In genomic region chr10:51023308-51024279, GRCm38 (mm10) we compare ENCODE assay signal across 19 mouse cellular contexts.
A peak's percentile ranks its signal among the peaks of the same experiment; 100 is the strongest.
DNase-seq lines count a peak whose midpoint lies in the region; ATAC-seq and TF ChIP-seq lines count a peak whose summit lies in the region.
"Had no signal": no experiment of that assay in that cellular context is flagged by ENCODE, and none has a peak within 500 bp of the region (broad histone marks: within the 10 kb centered on the region; RNA-seq: fewer than 3 reads in every experiment).

No protein-coding gene starts in this region.

- TF ChIP-seq CTCF in midbrain, postnatal 0 days (IDR thresholded peaks at IDR 0.05), result no peak

- no peak overlapping the region for H3K4me3 ChIP-seq in midbrain, embryonic 11.5 days (ENCODE audit: low read depth, low read length)
- H3K4me3 ChIP-seq in midbrain, postnatal 0 days (ENCODE audit: low read depth, low read length), result no peak overlapping the region
- H3K4me3 ChIP-seq in midbrain, embryonic 13.5 days (replicated peaks), result no peak overlapping the region
- H3K4me3 ChIP-seq: embryonic facial prominence, embryonic 12.5 days; heart, embryonic 15.5 days had no signal

- peak; percentile 93 for ATAC-seq in midbrain, embryonic 11.5 days (ENCODE audit: low FRiP score)
- no peak for ATAC-seq in midbrain, postnatal 0 days (ENCODE audit: low FRiP score)
- ATAC-seq in midbrain, embryonic 13.5 days, result peak; percentile 60; the same call in 1 of the 2 replicates
- ATAC-seq: forebrain, embryonic 14.5 days had no signal

- H3K4me1 ChIP-seq in midbrain, embryonic 11.5 days (ENCODE audit: control insufficient read depth, insufficient read depth, low read length), result peaks cover 15% of the 10 kb centered on the region
- H3K4me1 ChIP-seq in midbrain, postnatal 0 days (ENCODE audit: insufficient read depth, low read length), result no peaks in the 10 kb centered on the region
- peaks cover 11% of the 10 kb centered on the region; the same call in 1 of the 2 replicates for H3K4me1 ChIP-seq in midbrain, embryonic 13.5 days (replicated peaks)
- H3K4me1 ChIP-seq: embryonic facial prominence, embryonic 12.5 days; heart, embryonic 15.5 days had no signal

- no peak overlapping the region for H3K9ac ChIP-seq in midbrain, embryonic 11.5 days (ENCODE audit: low read length)
- no peak overlapping the region for H3K9ac ChIP-seq in midbrain, postnatal 0 days (replicated peaks; ENCODE audit: low read length, poor library complexity, severe bottlenecking)
- no peak overlapping the region for H3K9ac ChIP-seq in midbrain, embryonic 13.5 days (replicated peaks)
- H3K9ac ChIP-seq: embryonic facial prominence, embryonic 12.5 days; heart, embryonic 15.5 days; hindbrain, embryonic 14.5 days had no signal

- DNase-seq in embryo, embryonic 11 days, result peak; percentile 20
- no peak for DNase-seq in embryo, embryonic 9.5 days (ENCODE audit: extremely low spot score)
- DNase-seq in midbrain, embryonic 11.5 days (ENCODE audit: low spot score, missing footprints), result peak; percentile 92
- DNase-seq in midbrain, postnatal 0 days (ENCODE audit: low spot score), result no peak
- DNase-seq in left cerebral cortex, adult 8-10 months (ENCODE audit: low spot score in 2 of 2), result no peak
- DNase-seq in heart, adult 8-10 months (ENCODE audit: low spot score), result no peak
- DNase-seq: adrenal gland, postnatal 10 days; cerebellum, adult 11-12 months; cerebellum, adult 9-10 months; cerebellum, postnatal 25 days; gastrocnemius, postnatal 10 days; heart, adult 18-20 months; heart, postnatal 14 days had no signal

- no peak overlapping the region for H3K27ac ChIP-seq in midbrain, embryonic 11.5 days (ENCODE audit: low read depth, low read length)
- H3K27ac ChIP-seq in midbrain, postnatal 0 days (ENCODE audit: low read depth, low read length), result no peak overlapping the region
- no peak overlapping the region for H3K27ac ChIP-seq in midbrain, embryonic 13.5 days
- H3K27ac ChIP-seq: embryonic facial prominence, embryonic 12.5 days; heart, embryonic 15.5 days; hindbrain, embryonic 14.5 days had no signal

- no peaks in the 10 kb centered on the region for H3K9me3 ChIP-seq in midbrain, embryonic 11.5 days (ENCODE audit: control insufficient read depth, low read length)
- no peaks in the 10 kb centered on the region for H3K9me3 ChIP-seq in midbrain, postnatal 0 days (ENCODE audit: low read length)
- no peaks in the 10 kb centered on the region for H3K9me3 ChIP-seq in midbrain, embryonic 13.5 days
- H3K9me3 ChIP-seq: embryonic facial prominence, embryonic 12.5 days; heart, embryonic 15.5 days had no signal

- H3K36me3 ChIP-seq in midbrain, embryonic 11.5 days (ENCODE audit: control insufficient read depth, insufficient read depth, low read length), result no peaks in the 10 kb centered on the region
- H3K36me3 ChIP-seq in midbrain, postnatal 0 days (ENCODE audit: insufficient read depth, low read length), result no peaks in the 10 kb centered on the region
- no peaks in the 10 kb centered on the region for H3K36me3 ChIP-seq in midbrain, embryonic 13.5 days
- H3K36me3 ChIP-seq: embryonic facial prominence, embryonic 12.5 days; heart, embryonic 15.5 days had no signal

- H3K4me2 ChIP-seq in midbrain, embryonic 11.5 days, result no peak overlapping the region
- no peak overlapping the region for H3K4me2 ChIP-seq in midbrain, postnatal 0 days (ENCODE audit: low read depth, low read length, poor library complexity, severe bottlenecking)
- H3K4me2 ChIP-seq in midbrain, embryonic 13.5 days (replicated peaks), result no peak overlapping the region
- H3K4me2 ChIP-seq: embryonic facial prominence, embryonic 12.5 days; heart, embryonic 11.5 days; heart, embryonic 15.5 days; hindbrain, embryonic 14.5 days had no signal

- H3K27me3 ChIP-seq in midbrain, embryonic 11.5 days (ENCODE audit: control insufficient read depth, insufficient read depth, low read length), result peaks cover 7% of the 10 kb centered on the region; the same call in 1 of the 2 replicates
- no peaks in the 10 kb centered on the region for H3K27me3 ChIP-seq in midbrain, postnatal 0 days (ENCODE audit: insufficient read depth, low read length)
- H3K27me3 ChIP-seq in midbrain, embryonic 13.5 days, result peaks cover 8% of the 10 kb centered on the region
- H3K27me3 ChIP-seq: embryonic facial prominence, embryonic 12.5 days; heart, embryonic 15.5 days had no signal

- 16% methylated on average over 9 of the region's 9 CpGs for WGBS in midbrain, embryonic 11.5 days
- WGBS in midbrain, postnatal 0 days, result 29% methylated on average over 9 of the region's 9 CpGs
- 21% methylated on average over 9 of the region's 9 CpGs for WGBS in midbrain, embryonic 13.5 days

Comparison
In these comparisons a context has a peak if more than half of its experiments do, and no peak if none do; other contexts are left out.
1. DNase-seq: peak in embryo, embryonic 11 days (single experiment) and midbrain, embryonic 11.5 days (single experiment); none in embryo, embryonic 9.5 days (single experiment), midbrain, postnatal 0 days (single experiment), left cerebral cortex, adult 8-10 months (0 of 2) and heart, adult 8-10 months (single experiment).